Mouse (Mus musculus): Measurements from ENCODE around the gene Spata17.

DNA sequence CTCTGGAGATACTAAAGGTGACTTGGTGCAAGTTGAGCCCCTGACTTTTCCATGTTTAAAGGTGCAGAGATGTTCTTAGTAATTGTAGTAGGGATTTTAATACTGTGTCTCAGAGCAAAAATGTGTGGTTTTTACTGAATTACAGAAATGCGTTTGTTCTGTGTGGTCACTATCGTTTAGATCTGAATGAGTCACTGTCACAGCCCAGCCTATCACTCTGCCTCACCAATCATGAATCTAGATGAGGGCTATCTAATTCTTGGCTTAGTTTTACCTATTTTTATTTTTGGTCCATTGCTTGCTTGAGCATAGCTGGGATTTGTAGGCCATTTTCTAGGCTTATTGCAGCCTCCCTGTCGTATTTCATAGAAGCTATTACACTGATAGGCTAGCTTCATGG is 19.9 kb upstream of the Spata17 start:
- TF ChIP-seq CTCF (IDR thresholded peaks at IDR 0.05; ENCODE audit: borderline replicate concordance, insufficient read depth, low read length) (no peak), POLR2A (IDR thresholded peaks at IDR 0.05; ENCODE audit: low read depth, low read length) (no peak)
